Mouse (Mus musculus): ENCODE measurements around the gene Foxn2. TPM values are rescaled to one million over a fixed set of nuclear protein-coding genes. Genes with fewer than 3 reads are reported as not detected.

The Foxn2 gene
- polyA plus RNA-seq, 2 experiments from 2014 or later, result 34.5 to 41.0 TPM

Other genes starting within 250 kb of the Foxn2 start
- gene Ppp1r21, start 89.4 kb downstream of the Foxn2 start, polyA plus RNA-seq (2017; shearing (Covaris generic)), result 10 to 100 TPM; 26.4 to 39.4 TPM
- 1 to 10 TPM; 2.1 to 2.9 TPM for gene Ston1, start 157.0 kb downstream of the Foxn2 start, polyA plus RNA-seq (2017; shearing (Covaris generic))
- not detected for gene Gtf2a1l, start 227.9 kb downstream of the Foxn2 start, polyA plus RNA-seq (2017; shearing (Covaris generic))